ENCODE assay signal across 8 mouse cellular contexts in genomic region chr13:58215592-58216341, GRCm38 (mm10). TPM values are rescaled to one million over a fixed set of nuclear protein-coding genes. Genes with fewer than 3 reads are reported as not detected.
A peak's percentile ranks its signal among the peaks of the same experiment; 100 is the strongest.
DNase-seq lines count a peak whose midpoint lies in the region; ATAC-seq and TF ChIP-seq lines count a peak whose summit lies in the region.

Gene Ubqln1 (minus strand): TSS chr13:58215653.

- peak within 1 kb of the TSS; percentile 92 for H3K9ac ChIP-seq in forebrain, embryonic 16.5 days (replicated peaks; ENCODE audit: low read depth, low read length)
- peak within 1 kb of the TSS; percentile 96 for H3K9ac ChIP-seq in lung, embryonic 14.5 days

- peak; percentile 47 for ATAC-seq in G1E (ENCODE audit: extremely low read depth, insufficient number of reproducible peaks, low FRiP score, poor library complexity, severe bottlenecking)
- ATAC-seq in forebrain, embryonic 16.5 days, result peak; percentile 95
- peak; percentile 94 for ATAC-seq in lung, embryonic 14.5 days (ENCODE audit: insufficient read depth)

- DNase-seq in G1E (ENCODE audit: low spot score), result peak; percentile 85
- peak; percentile 88 to 97 for DNase-seq in cerebellum, adult 18-20 months
- DNase-seq in heart, postnatal 36 days, result peak; percentile 89 to 93
- DNase-seq in layer of hippocampus, adult 2 months (ENCODE audit: low spot score in 2 of 2), result peak; percentile 85 to 88
- peak; percentile 93 for DNase-seq in lung, embryonic 14.5 days
- peak; percentile 91 for DNase-seq in thymus, adult 2 months

- WGBS in forebrain, embryonic 16.5 days, result 2% methylated on average over 58 of the region's 62 CpGs
- 2% methylated on average over 60 of the region's 62 CpGs for WGBS in lung, embryonic 14.5 days
- WGBS in olfactory bulb, adult 2 months, result 2% methylated on average over 62 of the region's 62 CpGs
- WGBS in thymus, adult 2 months, result 2% methylated on average over 62 of the region's 62 CpGs

- H3K27ac ChIP-seq in forebrain, embryonic 16.5 days (ENCODE audit: low read length), result peak within 1 kb of the TSS; percentile 89
- peak within 1 kb of the TSS; percentile 99 for H3K27ac ChIP-seq in layer of hippocampus, adult 2 months
- H3K27ac ChIP-seq in lung, embryonic 14.5 days (ENCODE audit: low read depth), result peak within 1 kb of the TSS; percentile 88
- H3K27ac ChIP-seq in olfactory bulb, adult 2 months (ENCODE audit: insufficient read depth, low read depth, low read length), result peak within 1 kb of the TSS; percentile 95
- peak within 1 kb of the TSS; percentile 40 for H3K27ac ChIP-seq in thymus, adult 2 months (ENCODE audit: control insufficient read depth, insufficient read depth, low read length)

- H3K27me3 ChIP-seq in G1E (ENCODE audit: insufficient read depth, low read length), result no peaks in the 10 kb centered on the region
- 0 out of 2 replicates have a peak, but pooled peaks cover 2% of the 10 kb centered on the region for H3K27me3 ChIP-seq in forebrain, embryonic 16.5 days (replicated peaks; ENCODE audit: control insufficient read depth, insufficient read depth, low read length)
- no peaks in the 10 kb centered on the region for H3K27me3 ChIP-seq in lung, embryonic 14.5 days (ENCODE audit: insufficient read depth, low read length)
- no peaks in the 10 kb centered on the region for H3K27me3 ChIP-seq in thymus, adult 2 months (ENCODE audit: control insufficient read depth, insufficient read depth, low read length)

- H3K4me2 ChIP-seq in forebrain, embryonic 16.5 days (ENCODE audit: low read length), result peak within 1 kb of the TSS; percentile 94
- peak within 1 kb of the TSS; percentile 93 for H3K4me2 ChIP-seq in lung, embryonic 14.5 days

- intact Hi-C loops in heart, postnatal 36 days (cut with DNase I), result loop anchor here (1.0 to 5.0 kb wide), 2 partner anchors 58 to 87 kb away; partner anchors contain the start of genes Hnrnpa0 and Idnk

- peak within 1 kb of the TSS; percentile 96 for H3K4me3 ChIP-seq in G1E (ENCODE audit: low read depth, low read length)
- peak within 1 kb of the TSS; percentile 100 for H3K4me3 ChIP-seq in forebrain, embryonic 16.5 days (replicated peaks; ENCODE audit: low read length)
- H3K4me3 ChIP-seq in layer of hippocampus, adult 2 months, result peak within 1 kb of the TSS; percentile 91
- H3K4me3 ChIP-seq in lung, embryonic 14.5 days (ENCODE audit: low read depth, low read length), result peak within 1 kb of the TSS; percentile 99
- peak within 1 kb of the TSS; percentile 68 for H3K4me3 ChIP-seq in olfactory bulb, adult 2 months (ENCODE audit: insufficient read depth, low read depth, low read length)
- peak within 1 kb of the TSS; percentile 87 for H3K4me3 ChIP-seq in thymus, adult 2 months (ENCODE audit: control insufficient read depth, insufficient read depth, low read length)

- H3K9me3 ChIP-seq in G1E (replicated peaks), result no peaks in the 10 kb centered on the region
- no peaks in the 10 kb centered on the region for H3K9me3 ChIP-seq in forebrain, embryonic 16.5 days (ENCODE audit: control insufficient read depth, low read length)
- H3K9me3 ChIP-seq in lung, embryonic 14.5 days (ENCODE audit: low read depth, low read length), result no peaks in the 10 kb centered on the region

- TF ChIP-seq POLR2A in olfactory bulb, adult 2 months (IDR thresholded peaks at IDR 0.05; ENCODE audit: insufficient read depth, low read depth, low read length), result peak; percentile 90
- peak; percentile 81 for TF ChIP-seq POLR2A in thymus, adult 2 months (IDR thresholded peaks at IDR 0.05; ENCODE audit: control insufficient read depth, extremely low read depth, insufficient read depth, low read length, poor library complexity)

- peaks cover 15% of the 10 kb centered on the region for H3K36me3 ChIP-seq in G1E (replicated peaks)
- no peaks in the 10 kb centered on the region for H3K36me3 ChIP-seq in forebrain, embryonic 16.5 days (ENCODE audit: control insufficient read depth, insufficient read depth)
- 0 out of 2 replicates have a peak, but pooled peaks cover 4% of the 10 kb centered on the region for H3K36me3 ChIP-seq in lung, embryonic 14.5 days (ENCODE audit: insufficient read depth)
- H3K36me3 ChIP-seq in thymus, adult 2 months (ENCODE audit: control insufficient read depth, insufficient read depth, low read length), result no peaks in the 10 kb centered on the region

- no peak for TF ChIP-seq CTCF in G1E (IDR thresholded peaks at IDR 0.05; ENCODE audit: low read depth, low read length)
- TF ChIP-seq CTCF in layer of hippocampus, adult 2 months (conservative IDR thresholded peaks at IDR 0.05), result peak; percentile 71
- TF ChIP-seq CTCF in lung, embryonic 14.5 days (IDR thresholded peaks at IDR 0.05; ENCODE audit: low read depth), result peak; percentile 31; the same call in 1 of the 2 replicates
- TF ChIP-seq CTCF in olfactory bulb, adult 2 months (IDR thresholded peaks at IDR 0.05; ENCODE audit: insufficient read depth, low read depth, low read length), result 0 out of 2 replicates have a peak, but pooled peaks have one; percentile 15
- peak; percentile 47; the same call in 1 of the 2 replicates for TF ChIP-seq CTCF in thymus, adult 2 months (IDR thresholded peaks at IDR 0.05; ENCODE audit: borderline replicate concordance, control insufficient read depth, extremely low read depth, insufficient read depth, low read length, poor library complexity)

- peaks cover 35% of the 10 kb centered on the region for H3K4me1 ChIP-seq in G1E (ENCODE audit: insufficient read depth, low read depth, low read length)
- H3K4me1 ChIP-seq in forebrain, embryonic 16.5 days (replicated peaks; ENCODE audit: control insufficient read depth, insufficient read depth, low read length), result peaks cover 25% of the 10 kb centered on the region
- peaks cover 9% of the 10 kb centered on the region for H3K4me1 ChIP-seq in lung, embryonic 14.5 days (ENCODE audit: insufficient read depth)
- H3K4me1 ChIP-seq in olfactory bulb, adult 2 months (ENCODE audit: control insufficient read depth, insufficient read depth, low read length), result peaks cover 7% of the 10 kb centered on the region
- H3K4me1 ChIP-seq in thymus, adult 2 months (replicated peaks; ENCODE audit: control insufficient read depth, insufficient read depth, low read length), result peaks cover 8% of the 10 kb centered on the region

RNA-seq across cellular contexts. Expression of gene Ubqln1, which starts in this region (rescaled TPM):
- total RNA-seq in G1E (2014; fragmentation: Nextera tagmentation) (103 and 105 TPM in 2 replicates), G1E (2017) (78.1 and 84.1 TPM in 2 replicates)
- polyA plus RNA-seq in G1E (2012), result 81.7 and 84.0 TPM in 2 replicates
- 142 and 160 TPM in 2 replicates for polyA plus RNA-seq in forebrain, embryonic 16.5 days (2015; fragmentation: Nextera tagmentation; extraction: Ambion mirVana)
- total RNA-seq in heart, postnatal 36 days (2021), result 10 to 100 TPM; 47.8 to 49.6 TPM
- total RNA-seq in layer of hippocampus, adult 2 months (2021), result 100 to 1,000 TPM; 139 to 143 TPM
- polyA plus RNA-seq in lung, embryonic 14.5 days (2014; fragmentation: Nextera tagmentation; extraction: Ambion mirVana), result 98.6 and 107 TPM in 2 replicates
- polyA plus RNA-seq in olfactory bulb, adult 2 months (2012; ENCODE audit: insufficient read depth, insufficient read length, low replicate concordance, missing spikeins), result 142 TPM in 1 of 2 replicates, not detected in the other
- 161 and 171 TPM in 2 replicates for polyA plus RNA-seq in thymus, adult 2 months (2012; rRNA removed)

Comparison
In these comparisons a context has a peak if more than half of its experiments do, and no peak if none do; other contexts are left out.
1. Peak in every context shown above with its lines: DNase-seq, ATAC-seq, H3K4me3 ChIP-seq and H3K27ac ChIP-seq.
2. H3K27ac ChIP-seq: peak in every context shown above with its lines; median percentile 99 in layer of hippocampus, adult 2 months; 95 in olfactory bulb, adult 2 months; 89 in forebrain, embryonic 16.5 days; 88 in lung, embryonic 14.5 days; 40 in thymus, adult 2 months.